Mouse (Mus musculus) kidney, postnatal 0 days (tissue): ENCODE measurements around the gene Mtpn. TPM values are rescaled to one million over a fixed set of nuclear protein-coding genes. Genes with fewer than 3 reads are reported as not detected.

ENCODE experiments used
- ATAC-seq: fragments of 200-750 bp; cut with Nextera tagmentation; replicated peaks from 2 replicates; pipeline ENCODE4 v1.8.0; 2017; ENCODE audit warnings: low read depth, moderate number of reproducible peaks, moderate TSS enrichment, moderate library complexity; ENCODE audit not compliant: low FRiP score
- DNase-seq: peaks from one replicate; pipeline ENCODE4 v3.0.0-alpha.2; 2016; ENCODE audit warnings: low spot score
- H3K27ac ChIP-seq: fragments of 300-500 bp; sonication (generic); 2 replicates; pipeline ENCODE4 v1.5.1; 2014; ENCODE audit warnings: mild to moderate bottlenecking
- H3K27me3 ChIP-seq: fragments of 300-500 bp; sonication (generic); 2 replicates; pipeline ENCODE4 v1.6.1; 2014; ENCODE audit warnings: low read length, mixed read lengths; ENCODE audit not compliant: insufficient read depth
- H3K36me3 ChIP-seq: fragments of 300-500 bp; sonication (generic); 2 replicates; pipeline ENCODE4 v1.6.1; 2014; ENCODE audit warnings: low read length, mixed read lengths; ENCODE audit not compliant: insufficient read depth
- H3K4me1 ChIP-seq: fragments of 300-500 bp; sonication (generic); replicated peaks from 2 replicates; pipeline ENCODE4 v1.6.1; 2014; ENCODE audit warnings: antibody characterized with exemption, low read length, mixed read lengths; ENCODE audit not compliant: insufficient read depth
- H3K4me2 ChIP-seq: fragments of 300-500 bp; sonication (generic); 2 replicates; pipeline ENCODE4 v1.6.1; 2014; ENCODE audit warnings: mild to moderate bottlenecking, low read length, moderate library complexity, mixed read lengths
- H3K4me3 ChIP-seq: fragments of 300-500 bp; sonication (generic); replicated peaks from 2 replicates; pipeline ENCODE4 v1.5.1; 2014; ENCODE audit warnings: low read depth, low read length
- H3K9ac ChIP-seq: fragments of 300-500 bp; sonication (generic); 2 replicates; pipeline ENCODE4 v1.6.1; 2014; ENCODE audit warnings: low read depth, low read length
- H3K9me3 ChIP-seq: fragments of 300-500 bp; sonication (generic); replicated peaks from 2 replicates; pipeline ENCODE4 v1.6.1; 2016; ENCODE audit warnings: low read length, inconsistent platforms, mixed read lengths
- CTCF ChIP-seq: IDR thresholded peaks from 2 replicates; pipeline ENCODE4 v1.5.1; 2016; ENCODE audit warnings: antibody characterized with exemption, low read depth, mild to moderate bottlenecking, moderate library complexity
- WGBS: fragments of 180-500 bp; shearing (Covaris S2); extraction: QIAGEN DNeasy Blood & Tissue Kit; methylation state at CpG from one replicate; pipeline ENCODE4 v1.1.7; 2014; 5-methylcytosine and 5-hydroxymethylcytosine counted together
- polyA plus RNA-seq: library from polyadenylated mRNA; unstranded; fragments of >200 nt; fragmentation: Nextera tagmentation; extraction: Ambion mirVana; gene quantifications from 2 replicates; pipeline ENCODE4 v1.2.1, GENCODE M21; 2015

The Mtpn gene
- polyA plus RNA-seq, 1 experiment from 2014 or later: 81.3 TPM

DNA sequence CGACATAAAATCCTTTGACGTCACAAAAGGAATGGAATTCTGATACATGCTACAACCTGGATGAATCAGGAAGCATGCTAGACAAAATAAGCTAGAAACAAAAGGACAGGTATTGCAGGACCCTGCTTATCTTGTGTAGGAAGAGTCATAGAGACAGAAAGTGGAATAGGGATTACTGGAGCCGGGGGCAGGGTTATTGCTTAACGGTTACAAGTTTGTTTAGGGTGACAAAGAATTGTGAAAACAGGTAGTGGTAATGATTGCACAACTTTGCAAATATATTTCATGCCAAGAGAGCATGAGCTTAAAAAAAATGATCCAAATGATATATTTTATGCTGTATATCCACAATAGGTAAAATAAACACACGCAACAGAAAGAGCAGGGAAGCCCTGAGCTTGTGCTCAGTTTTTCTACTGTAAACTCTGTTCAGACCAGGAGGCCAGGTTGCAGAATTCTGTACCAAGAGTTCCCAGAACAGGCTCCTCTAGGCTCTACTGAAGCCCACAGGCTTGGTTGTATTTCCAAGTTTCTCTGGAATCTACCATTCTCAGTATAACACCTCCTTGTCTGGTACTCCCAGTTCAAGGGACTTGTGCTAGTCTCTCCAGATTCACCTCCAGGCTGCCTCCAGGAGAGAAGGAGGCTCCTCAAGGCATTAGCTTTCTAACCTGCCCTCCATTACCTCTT, 39.6 kb downstream of the Mtpn start:
- no peaks in the 10 kb centered on the region for H3K9me3 ChIP-seq
- H3K27me3 ChIP-seq: no peaks in the 10 kb centered on the region
- H3K4me3 ChIP-seq: no peak overlapping the region
- H3K27ac ChIP-seq: no peak overlapping the region
- 90% methylated on average over 5 of the region's 5 CpGs for WGBS
- TF ChIP-seq CTCF: no peak
- no peaks in the 10 kb centered on the region for H3K4me1 ChIP-seq
- ATAC-seq: no peak
- H3K9ac ChIP-seq: no peak overlapping the region
- DNase-seq: no peak
- H3K36me3 ChIP-seq: no peaks in the 10 kb centered on the region
- H3K4me2 ChIP-seq: no peak overlapping the region

DNA sequence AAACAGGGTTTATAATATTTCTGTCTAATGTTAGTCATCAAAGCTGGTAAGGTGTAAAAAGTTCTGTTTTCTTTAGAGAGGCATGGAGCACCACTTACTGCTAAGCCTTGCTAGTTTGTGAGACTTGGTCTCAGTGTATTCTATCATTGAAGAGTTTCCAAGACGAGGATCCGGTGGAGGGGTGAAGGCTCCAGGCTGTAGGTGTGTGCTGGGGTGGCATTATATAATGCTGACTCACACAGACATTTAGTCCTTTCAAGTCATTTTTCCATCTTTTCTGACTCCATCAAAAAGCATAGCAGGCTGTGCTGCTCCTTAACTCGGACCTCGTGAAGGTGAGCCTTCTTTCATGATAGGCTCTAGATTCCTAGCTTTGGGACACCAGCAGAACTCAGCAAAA, 42.3 kb downstream of the Mtpn start:
- no peaks in the 10 kb centered on the region for H3K36me3 ChIP-seq
- no peaks in the 10 kb centered on the region for H3K27me3 ChIP-seq
- no peak overlapping the region for H3K4me2 ChIP-seq
- no peaks in the 10 kb centered on the region for H3K4me1 ChIP-seq
- no peaks in the 10 kb centered on the region for H3K9me3 ChIP-seq
- TF ChIP-seq CTCF: no peak
- ATAC-seq: no peak
- H3K4me3 ChIP-seq: no peak overlapping the region
- 92% methylated on average over 4 of the region's 4 CpGs for WGBS
- no peak for DNase-seq
- H3K27ac ChIP-seq: no peak overlapping the region
- no peak overlapping the region for H3K9ac ChIP-seq

DNA sequence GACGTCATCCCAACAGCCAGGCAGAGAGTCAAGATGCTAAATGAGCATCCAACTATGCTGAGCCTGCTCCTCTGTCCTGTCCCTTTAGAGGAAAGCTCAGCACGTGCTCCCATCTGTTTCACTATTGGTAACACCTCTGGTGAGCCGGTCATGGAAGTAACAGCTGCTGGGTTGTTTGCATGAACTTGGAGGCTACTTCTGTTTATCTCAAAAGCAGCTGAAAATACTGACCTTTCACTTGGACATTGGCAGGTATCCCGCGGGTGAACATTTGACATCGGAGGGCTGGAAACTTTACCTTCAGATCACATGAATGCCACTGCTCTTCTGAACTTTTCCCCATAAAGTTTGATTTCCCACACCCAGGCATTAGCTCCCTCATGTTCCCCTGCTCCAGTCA, 45.8 kb downstream of the Mtpn start:
- H3K27me3 ChIP-seq: no peaks in the 10 kb centered on the region
- ATAC-seq (no peak), DNase-seq (no peak)
- H3K9ac ChIP-seq: no peak overlapping the region
- no peak overlapping the region for H3K4me2 ChIP-seq
- no peak for TF ChIP-seq CTCF
- H3K4me1 ChIP-seq: no peaks in the 10 kb centered on the region
- no peak overlapping the region for H3K4me3 ChIP-seq
- 64% methylated on average over 6 of the region's 6 CpGs for WGBS
- no peaks in the 10 kb centered on the region for H3K36me3 ChIP-seq
- H3K27ac ChIP-seq: no peak overlapping the region
- no peaks in the 10 kb centered on the region for H3K9me3 ChIP-seq

GRCm38 (mm10) chr6:35479651-35480335, 59.9 kb downstream of the Mtpn start:
- 75% methylated on average over 5 of the region's 5 CpGs for WGBS
- Histone ChIP-seq H3K27ac (no peak overlapping the region), H3K36me3 (no peaks in the 10 kb centered on the region), H3K4me2 (no peak overlapping the region), H3K9me3 (no peaks in the 10 kb centered on the region), H3K9ac (no peak overlapping the region), H3K4me1 (no peaks in the 10 kb centered on the region), H3K4me3 (no peak overlapping the region), H3K27me3 (no peaks in the 10 kb centered on the region)
- DNase-seq (no peak), ATAC-seq (no peak)
- no peak for TF ChIP-seq CTCF

GRCm38 (mm10) chr6:35476830-35477229, 62.9 kb downstream of the Mtpn start:
- Histone ChIP-seq H3K27me3 (no peaks in the 10 kb centered on the region), H3K9me3 (no peaks in the 10 kb centered on the region), H3K4me1 (no peaks in the 10 kb centered on the region), H3K27ac (no peak overlapping the region), H3K4me2 (no peak overlapping the region), H3K9ac (no peak overlapping the region), H3K36me3 (no peaks in the 10 kb centered on the region), H3K4me3 (no peak overlapping the region)
- DNase-seq (no peak), ATAC-seq (no peak)
- WGBS: 91% methylated on average over 1 of the region's 1 CpGs
- TF ChIP-seq CTCF: no peak

DNA sequence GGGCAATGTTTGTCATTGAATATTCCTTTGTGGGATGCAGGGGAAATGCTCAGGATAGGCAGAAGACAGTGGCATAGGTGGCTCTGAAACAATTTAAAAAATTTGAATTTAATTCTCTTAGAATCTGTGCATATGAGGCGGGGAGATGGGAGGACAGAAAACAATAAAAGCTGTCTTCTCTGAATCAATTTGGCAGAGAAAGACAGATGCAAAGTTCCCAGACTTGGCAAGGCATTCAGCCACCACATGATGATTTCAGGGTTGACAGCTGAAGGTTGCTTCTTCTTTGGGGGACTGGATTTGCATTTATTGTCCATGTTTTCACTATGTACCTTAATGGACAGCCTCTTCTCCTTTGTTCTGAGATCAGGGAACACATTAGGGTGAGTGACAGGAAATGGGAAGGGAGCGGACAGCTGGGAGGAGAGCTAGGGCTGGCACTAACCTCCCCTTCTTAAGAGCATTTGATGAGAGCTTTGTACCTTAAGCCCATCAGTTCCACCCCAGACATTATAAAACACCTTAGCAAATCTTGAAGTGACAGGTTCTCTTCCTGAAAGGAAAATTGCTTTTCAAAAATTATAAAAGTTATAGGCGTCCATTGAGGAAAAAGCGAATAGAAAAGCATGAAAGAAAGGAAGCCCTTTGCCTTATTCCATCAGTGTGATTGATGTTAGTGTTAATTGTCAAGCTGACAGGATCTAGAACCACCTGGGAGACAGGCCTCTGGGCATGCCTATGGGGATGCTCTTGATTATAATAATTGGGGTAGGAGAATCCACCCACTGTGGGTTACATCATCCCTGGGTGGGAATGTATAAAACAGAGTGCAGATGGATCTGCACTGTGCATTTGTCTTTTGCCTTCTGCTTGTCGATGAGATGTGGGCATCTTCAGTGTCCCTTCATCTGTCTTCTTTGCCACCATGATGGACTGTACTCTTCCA, 76.0 kb downstream of the Mtpn start:
- H3K4me3 ChIP-seq: no peak overlapping the region
- H3K9me3 ChIP-seq: no peaks in the 10 kb centered on the region
- H3K36me3 ChIP-seq: no peaks in the 10 kb centered on the region
- no peaks in the 10 kb centered on the region for H3K27me3 ChIP-seq
- no peak for ATAC-seq
- no peak overlapping the region for H3K4me2 ChIP-seq
- TF ChIP-seq CTCF: no peak
- H3K9ac ChIP-seq: no peak overlapping the region
- 83% methylated on average over 5 of the region's 5 CpGs for WGBS
- no peaks in the 10 kb centered on the region for H3K4me1 ChIP-seq
- DNase-seq: no peak
- no peak overlapping the region for H3K27ac ChIP-seq
